Mouse (Mus musculus): ENCODE measurements around the gene Mbd5.
"Not testable (repeated sequence)": the region's sequence is repeated elsewhere in the genome, so short reads cannot be mapped to it uniquely, and the experiment has no call there.

The Mbd5 gene

DNA sequence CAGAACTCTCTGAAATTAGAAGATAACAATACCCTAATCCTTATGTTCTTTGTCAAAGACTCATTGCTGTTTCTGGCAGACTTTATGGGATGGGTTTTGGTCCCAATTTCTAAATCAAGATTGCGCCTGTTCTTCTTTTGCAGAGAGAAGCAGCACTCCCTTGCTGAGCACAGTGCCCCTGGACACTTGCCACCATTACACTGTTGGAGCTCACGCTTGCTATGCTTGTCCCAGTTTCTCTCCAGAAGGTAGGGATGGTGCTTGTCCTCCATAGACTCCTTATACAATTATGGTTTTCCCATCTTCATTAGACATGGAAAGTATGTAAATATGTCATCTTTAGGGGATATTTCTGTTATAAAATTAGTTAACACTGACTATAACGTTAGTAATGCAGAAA lies 220.5 kb downstream of the Mbd5 start:
- no peak for DNase-seq (ENCODE audit: low spot score)

DNA sequence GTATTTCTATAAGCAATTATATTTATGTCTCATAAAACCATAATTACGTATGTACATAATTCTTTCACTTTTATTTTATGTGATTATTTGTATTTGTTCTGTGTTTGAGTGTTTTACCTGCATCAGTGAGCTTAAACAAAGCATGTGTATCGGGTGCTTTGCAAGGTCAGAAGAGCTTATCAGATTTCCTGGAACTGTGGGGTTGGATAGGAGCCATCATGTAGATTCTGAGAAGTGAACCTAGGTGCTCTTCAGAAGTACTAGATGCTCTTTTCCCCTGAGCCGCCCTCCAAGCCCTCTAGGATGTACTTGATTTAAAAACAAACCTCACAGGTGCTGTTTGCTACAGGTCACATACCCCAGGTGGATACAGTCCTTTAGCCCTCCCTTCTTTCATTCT lies 227.7 kb downstream of the Mbd5 start:
- DNase-seq (ENCODE audit: low spot score), result no peak

DNA sequence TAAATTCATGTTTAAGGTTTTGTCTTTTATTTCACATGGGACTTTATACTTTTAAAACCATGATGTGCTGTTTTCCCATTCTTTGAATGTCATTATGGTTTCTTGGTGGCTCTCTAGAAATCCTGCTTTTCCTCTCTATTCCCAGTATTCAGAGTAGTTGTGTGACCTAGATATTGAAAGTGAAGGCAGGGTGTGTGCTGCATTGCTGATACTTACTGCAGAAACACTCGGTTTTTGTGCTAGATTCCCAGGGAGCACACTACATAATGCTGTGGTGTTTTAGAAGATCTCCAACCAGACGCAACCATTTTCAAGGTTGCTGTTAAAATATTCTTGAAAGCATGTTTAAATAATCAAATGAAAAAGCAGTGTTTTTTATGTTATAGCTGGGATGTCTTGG lies 241.7 kb downstream of the Mbd5 start:
- DNase-seq (ENCODE audit: low spot score), result no peak

DNA sequence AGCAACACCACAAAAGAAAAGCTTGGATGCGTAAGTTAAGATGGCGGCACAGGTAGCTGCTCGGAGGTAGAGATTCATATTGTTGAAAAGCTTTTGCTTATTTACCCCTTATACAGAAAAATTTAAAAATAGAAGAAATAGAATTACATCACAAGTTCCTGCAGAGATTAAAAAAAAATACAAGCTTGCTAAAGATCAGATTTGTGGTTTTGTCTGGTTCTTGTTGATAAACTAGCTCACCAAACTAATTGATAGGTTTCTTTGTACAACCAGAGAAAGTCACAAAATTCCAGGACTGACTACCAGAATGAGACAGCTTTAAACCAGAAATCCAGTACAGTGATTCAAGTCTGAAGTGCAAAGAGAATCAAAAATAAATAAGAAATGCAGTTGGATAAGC lies 242.4 kb downstream of the Mbd5 start:
- DNase-seq (ENCODE audit: low spot score), result no peak

DNA sequence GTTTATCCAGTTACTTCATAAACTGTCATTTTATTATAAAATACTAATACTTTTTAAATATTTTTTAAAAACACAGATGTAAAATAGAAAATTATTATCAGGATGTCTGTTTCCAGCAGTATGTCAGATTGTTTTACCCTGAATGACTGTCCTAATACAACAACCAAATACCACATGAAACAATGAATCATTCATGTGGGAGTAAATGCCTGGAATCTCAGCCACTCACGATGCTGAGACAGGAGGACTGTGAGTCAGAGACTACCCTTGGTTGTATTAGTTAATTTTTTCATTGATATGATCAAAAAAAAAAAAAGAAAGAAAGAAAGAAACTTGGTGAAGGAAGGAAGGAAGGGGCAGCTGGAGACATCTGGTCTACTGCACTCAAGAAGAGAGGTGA lies 254.8 kb downstream of the Mbd5 start:
- DNase-seq (ENCODE audit: low spot score), result no peak

DNA sequence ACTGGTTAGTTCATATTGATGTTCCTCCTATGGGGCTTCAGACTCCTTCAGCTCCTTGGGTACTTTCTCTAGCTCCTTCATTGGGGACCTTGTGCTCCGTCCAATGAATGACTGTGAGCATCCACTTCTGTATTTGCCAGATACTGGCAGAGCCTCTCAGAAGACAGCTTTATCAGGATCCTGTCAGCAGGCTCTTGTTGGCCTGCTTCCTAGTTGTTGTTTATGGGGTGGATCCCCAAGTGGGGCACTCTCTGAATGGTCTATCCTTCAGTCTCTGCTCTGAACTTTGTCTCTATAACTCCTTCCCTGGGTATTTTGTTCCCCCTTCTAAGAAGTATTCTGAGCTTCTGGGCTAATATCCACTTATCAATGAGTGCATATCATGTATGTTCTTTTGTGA lies 256.4 kb downstream of the Mbd5 start:
- not testable (repeated sequence) for DNase-seq (ENCODE audit: low spot score)

DNA sequence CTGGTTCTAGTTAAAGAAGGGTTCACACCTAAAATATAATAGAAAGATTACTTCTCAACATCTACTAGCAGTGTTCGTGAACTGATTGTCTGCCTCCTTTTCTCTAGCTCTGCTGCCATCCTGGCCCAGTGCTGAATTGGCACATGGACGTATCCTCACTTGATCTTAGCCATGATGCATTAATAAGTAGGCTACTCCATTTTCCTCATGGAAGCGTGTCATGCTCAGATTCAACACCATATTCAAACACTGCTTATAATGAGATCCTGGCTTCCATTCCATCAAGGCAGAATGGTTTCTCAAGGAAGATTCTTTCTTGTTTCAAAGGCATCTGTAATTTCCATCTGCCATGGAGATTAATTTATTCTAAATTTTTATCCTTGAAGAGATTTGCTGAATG lies 260.0 kb downstream of the Mbd5 start:
- DNase-seq (ENCODE audit: low spot score), result no peak

DNA sequence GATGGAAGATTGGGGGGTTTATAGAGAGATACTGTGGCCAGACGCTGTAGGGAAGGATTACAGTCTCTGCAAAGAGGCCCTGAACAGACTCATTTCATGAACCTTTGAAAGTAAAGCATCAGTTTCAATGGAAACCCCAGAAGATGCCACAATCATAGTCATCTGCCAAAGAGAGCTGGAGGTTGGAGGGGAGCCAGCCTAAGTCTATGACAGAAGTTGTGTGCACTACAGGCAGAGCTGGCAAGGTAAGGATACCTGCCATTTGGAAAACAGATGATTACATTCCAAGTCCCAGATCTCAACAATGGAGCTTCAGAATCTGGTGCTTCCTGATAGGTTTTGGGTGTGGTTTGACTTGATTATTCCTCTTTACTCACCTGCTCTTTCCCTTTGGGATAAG lies 261.1 kb downstream of the Mbd5 start:
- DNase-seq (ENCODE audit: low spot score), result no peak

DNA sequence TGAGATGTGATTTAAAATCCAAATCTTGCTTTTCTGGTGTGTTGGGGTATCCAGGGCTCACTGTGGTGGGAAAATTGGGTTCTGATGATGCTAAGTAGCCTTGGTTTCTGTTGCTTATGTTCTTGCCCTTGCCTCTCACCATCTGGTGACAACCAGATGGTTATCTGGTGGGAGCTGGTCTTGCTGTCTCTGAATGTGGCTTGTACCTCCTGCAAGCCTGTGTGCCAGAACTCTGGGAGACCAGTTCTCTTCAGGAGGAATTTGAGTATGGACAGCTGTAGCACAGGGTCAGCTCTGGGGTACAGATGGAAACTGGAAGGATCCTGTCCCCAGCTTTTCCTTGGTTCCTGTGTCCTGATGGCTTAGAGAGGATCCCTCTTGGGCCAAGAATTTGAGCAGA lies 280.4 kb downstream of the Mbd5 start:
- no peak for DNase-seq (ENCODE audit: low spot score)

DNA sequence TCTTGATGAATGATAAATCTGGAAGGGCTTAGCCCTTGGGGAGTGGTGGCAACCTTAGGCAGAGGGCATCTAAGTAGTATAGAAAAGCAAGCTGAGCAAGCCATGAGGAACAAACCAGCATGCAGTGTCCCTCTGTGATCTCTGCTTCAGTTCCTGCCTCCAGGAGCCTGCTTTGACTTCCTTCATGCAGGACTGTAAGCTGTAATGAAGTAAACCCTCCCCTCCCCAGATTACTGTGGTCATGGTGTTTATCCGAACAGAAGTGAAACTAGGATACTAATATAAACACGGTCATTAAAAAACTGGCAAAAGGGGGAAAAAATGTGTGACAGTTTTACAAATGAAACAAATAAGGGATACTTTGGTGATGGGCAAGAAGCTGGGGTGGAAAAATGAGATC lies 284.8 kb downstream of the Mbd5 start:
- DNase-seq (ENCODE audit: low spot score), result no peak

DNA sequence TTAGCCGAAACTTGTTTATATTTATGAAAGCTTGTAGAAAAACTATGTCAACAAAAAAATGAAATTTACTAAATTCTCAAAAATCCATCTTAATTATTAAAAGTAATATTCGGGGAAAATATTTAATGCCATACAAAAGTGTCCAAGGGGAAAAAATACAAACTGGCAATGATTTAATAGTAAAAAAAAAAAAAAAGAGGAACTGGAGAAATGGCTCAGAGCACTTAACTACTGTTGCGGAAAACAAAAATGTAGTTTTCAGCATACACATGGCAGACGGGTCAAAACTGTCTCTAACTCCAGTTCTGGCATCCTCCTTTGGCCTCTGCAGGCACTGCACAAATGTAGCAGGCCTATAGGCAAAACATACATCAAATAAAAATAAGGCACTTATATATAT lies 292.4 kb downstream of the Mbd5 start:
- DNase-seq (ENCODE audit: low spot score), result no peak

DNA sequence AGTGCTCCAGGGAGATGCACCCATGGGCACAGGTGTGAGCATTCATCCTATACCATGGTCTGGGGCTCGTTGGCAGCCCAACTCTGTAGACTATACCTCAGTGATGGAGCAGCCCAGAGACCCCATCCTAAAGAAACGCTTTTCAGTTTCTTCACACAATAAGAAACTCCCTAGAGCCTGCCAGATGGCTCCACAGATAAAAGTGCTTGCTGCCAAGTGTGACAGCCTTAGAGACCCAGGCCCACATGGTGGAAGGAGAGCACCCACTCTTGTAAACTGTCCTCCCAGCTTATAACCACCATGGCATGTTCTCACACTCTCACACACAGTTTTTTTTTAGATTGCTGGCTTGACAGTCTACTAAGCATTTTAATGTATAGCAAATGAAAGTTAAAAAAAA lies 314.8 kb downstream of the Mbd5 start:
- DNase-seq (ENCODE audit: low spot score), result no peak

DNA sequence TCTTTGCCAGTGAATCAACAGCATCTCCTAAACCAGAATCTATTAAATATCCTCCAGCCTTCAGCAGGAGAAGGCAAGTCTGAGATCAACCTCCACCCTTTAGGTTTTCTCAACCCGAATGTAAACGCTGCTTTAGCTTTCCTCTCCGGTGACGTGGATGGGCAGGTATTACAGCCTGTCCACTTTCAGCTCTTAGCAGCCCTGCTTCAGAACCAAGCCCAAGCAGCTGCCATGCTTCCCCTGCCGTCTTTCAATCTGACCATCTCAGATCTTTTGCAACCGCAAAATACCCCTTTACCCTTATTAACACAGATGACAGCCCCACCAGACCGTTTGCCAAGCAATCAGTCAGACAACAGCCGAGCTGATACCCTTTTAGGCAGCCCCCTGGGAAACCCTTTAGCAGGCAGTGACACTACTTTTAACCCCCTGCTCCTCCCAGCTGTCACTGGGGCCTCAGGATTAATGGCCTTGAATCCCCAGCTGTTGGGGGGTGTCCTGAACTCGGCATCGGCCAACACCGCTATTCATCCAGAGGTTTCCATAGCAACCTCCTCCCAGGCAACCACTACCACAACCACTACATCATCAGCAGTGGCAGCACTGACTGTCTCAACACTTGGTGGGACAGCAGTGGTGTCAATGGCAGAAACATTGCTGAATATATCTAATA lies 323.1 kb downstream of the Mbd5 start:
- no peak for DNase-seq (ENCODE audit: low spot score)

DNA sequence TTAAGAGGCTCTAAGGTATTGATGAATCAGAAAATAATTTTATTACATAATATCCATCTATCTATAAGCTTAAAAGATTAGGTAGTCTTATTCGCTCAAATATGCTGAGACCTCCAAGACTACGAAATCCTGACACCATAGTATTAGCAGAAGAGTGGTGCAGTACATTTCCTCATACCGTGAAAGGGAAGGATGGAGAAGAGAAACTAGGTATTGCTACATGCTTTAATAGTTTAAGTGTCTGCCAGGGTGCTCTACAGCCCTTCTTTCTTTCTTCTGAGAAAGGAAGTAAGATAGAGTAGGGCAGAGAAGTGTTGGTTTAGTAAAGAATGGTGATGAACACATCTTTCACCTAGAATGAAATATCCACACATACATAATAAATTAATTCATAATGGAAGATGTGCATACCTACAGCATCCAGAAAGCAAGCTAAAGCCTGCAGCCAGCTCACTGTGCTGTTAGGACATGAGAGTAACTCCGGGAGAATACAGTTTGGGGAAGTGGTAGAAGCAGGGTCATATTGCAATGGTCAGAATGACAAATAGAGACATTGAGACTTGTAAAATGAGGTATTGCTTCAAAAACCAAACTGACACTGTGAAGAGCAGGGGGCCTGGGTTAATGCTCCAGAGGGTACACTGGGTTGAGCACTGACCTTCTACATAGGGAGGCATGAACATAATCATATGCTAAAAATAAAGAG lies 326.9 kb downstream of the Mbd5 start:
- no peak for DNase-seq (ENCODE audit: low spot score)

DNA sequence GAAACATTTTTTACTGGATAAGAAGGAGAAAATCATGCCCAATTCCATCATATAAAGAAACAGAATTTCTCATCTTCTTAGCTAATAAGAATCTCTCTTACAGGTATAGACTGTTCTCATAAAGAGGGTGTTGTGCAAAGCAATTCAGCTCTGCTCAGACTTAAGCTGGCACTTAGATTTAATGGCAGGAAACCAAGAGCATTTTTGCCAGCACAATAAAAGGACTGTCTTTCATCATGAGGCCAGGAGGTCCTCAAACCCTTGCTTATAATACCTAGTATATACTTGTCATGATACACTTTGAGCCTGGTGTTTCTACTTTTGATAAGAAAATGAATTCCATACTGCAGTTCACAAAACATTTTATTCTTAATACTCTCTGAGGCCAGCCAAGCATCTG lies 331.2 kb downstream of the Mbd5 start:
- DNase-seq (ENCODE audit: low spot score), result no peak

DNA sequence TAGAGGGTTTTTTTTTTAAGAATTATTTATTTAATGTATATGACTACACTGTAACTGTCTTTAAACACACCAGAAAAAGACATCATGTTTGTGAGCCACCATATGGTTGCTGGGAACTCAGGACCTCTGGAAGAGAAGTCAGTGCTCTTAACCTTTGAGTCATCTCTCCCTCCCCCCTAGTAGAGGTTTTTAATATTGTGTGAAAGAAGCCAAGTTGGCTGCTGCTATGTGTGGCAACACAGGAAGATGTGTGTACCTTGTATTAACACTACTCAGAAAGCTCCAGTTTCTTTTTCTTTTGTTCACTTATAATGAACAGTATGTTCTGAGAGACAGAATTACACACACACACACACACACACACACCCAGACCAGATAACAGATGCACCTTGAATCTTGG lies 334.3 kb downstream of the Mbd5 start:
- DNase-seq (ENCODE audit: low spot score), result no peak

DNA sequence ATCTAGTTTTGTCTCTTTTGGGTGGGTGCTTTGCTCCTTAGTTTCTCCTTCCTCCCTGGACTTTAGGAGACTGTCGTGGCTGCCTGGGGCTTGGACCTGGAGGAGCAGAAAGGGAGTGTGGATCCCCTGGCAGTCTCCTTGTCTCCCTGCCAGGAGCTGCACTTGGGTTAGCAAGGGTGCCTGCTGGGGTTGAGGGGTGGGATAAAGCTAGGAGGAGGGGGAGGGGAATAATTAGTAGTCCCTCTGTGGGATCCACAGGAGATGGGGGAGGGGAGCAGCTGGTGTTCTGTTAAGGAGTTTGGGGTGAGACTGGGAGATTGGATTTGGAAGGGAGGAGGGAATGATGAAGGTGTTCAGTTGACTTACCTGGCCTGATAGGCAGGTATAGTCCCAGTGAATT lies 337.7 kb downstream of the Mbd5 start:
- no peak for DNase-seq (ENCODE audit: low spot score)

DNA sequence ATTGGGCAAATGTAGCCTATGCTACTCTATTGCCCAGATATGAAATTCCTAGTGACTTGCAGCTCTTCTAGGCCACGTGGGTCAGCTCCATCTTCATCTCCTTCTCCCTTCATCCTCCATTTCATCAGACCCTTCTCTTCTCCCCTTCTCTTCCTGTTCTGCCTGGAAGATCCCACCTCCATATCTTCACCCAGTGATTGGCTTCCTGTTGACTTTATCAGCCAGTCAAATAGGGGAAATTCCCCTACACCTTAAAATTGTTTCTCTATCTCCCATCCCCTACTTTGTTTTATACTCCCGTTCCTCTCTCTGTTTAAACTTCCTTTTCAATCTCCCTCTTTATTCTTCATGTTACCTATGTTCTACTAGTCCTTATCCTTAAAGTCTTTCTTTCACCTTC lies 342.4 kb downstream of the Mbd5 start:
- no peak for DNase-seq (ENCODE audit: low spot score)

DNA sequence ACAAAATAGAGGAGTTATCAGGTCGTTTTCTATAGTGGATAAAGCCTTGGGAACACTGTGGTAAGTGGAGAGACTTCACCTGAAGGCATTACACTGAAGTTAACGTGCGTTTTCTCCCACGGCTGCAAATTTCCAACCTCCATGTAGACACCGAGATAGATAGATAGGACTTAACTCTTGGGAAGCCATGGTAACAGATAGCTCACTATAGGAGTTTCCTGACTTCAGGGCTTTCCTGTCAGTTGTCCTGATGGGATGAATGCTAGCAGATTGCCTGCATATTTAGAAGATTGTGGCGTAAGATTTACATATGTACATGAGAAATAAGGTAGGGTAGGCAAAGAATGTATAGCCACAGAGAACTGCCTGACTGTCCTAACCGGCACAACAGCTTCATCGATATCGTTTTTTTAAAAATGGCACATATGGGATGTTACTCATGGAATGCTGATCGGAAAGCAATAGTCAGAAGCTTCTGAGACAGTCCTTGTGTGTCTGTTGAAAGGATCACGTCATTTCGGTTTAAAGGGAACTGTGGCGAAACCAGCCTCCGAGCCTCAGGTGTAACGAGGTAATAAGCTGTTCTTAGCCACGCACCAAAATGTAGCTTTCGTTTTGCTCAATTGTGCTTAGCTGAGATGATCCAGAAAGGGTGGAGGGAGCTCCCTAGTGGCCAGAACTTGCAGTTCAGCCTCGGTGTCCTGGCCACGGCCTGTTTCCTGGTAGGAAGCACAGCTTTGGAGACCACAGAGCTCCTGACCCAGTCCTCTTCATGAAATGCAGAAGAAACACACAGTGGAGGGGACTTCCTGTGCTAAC lies 363.5 kb downstream of the Mbd5 start:
- DNase-seq (ENCODE audit: low spot score), result peak; percentile 74

DNA sequence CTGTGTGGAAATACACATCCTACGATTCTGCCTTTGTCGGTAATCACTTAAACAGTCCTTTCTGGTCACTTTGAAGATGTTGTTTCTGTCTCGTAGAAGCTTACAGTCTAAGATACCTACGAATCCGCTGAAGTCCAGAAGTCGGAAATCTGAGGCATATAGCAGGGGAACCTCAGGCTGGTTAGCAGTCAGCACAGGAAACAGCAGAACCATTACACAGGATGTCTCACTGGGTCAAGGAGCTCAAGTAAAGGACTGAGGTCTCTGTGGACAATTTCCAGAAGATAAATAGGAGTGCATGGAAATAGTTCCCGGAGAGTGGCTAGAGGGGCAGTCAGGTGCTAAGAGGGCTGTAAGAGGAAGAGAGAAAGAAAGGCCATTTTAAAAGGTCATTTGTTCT lies 384.3 kb downstream of the Mbd5 start:
- no peak for DNase-seq (ENCODE audit: low spot score)

DNA sequence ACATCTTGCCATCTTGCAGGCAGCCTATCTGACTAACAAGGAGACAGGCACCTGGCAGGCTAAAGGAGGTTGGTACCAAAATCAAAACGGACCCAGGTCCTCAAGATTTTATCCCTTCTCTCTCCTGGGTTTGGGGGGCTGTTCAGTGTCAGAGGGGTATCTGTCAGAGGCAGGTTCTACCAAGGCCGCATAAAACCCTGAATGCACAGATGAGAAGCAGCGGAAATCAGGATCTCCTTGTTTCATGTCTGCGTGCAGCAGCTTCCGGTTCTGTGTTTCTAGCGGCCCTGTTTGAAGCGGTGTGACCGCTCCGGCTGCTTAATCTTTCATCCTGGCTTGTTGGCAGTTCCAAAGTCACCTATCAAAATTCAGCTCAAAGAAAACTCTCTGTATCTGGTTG lies 386.0 kb downstream of the Mbd5 start:
- no peak for DNase-seq (ENCODE audit: low spot score)

DNA sequence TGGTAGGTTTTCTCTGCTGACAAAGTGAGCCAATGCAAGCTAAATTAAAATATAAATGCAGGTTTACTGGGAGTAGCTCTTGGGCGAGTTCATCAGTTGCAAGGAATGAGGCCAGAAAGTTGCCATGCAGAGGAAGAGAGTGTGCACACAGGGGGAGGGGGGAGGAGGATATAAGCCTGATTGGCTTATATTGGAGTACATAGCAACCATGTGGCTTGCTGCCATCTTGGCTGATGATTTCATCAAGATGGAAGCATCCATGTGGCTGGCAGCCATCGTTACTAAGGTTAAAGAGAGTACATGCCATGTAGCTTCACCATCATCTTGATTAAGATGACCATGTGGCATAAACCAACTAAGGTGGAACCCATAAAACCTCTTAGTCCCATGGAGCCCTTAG lies 395.0 kb downstream of the Mbd5 start:
- DNase-seq (ENCODE audit: low spot score), result no peak

DNA sequence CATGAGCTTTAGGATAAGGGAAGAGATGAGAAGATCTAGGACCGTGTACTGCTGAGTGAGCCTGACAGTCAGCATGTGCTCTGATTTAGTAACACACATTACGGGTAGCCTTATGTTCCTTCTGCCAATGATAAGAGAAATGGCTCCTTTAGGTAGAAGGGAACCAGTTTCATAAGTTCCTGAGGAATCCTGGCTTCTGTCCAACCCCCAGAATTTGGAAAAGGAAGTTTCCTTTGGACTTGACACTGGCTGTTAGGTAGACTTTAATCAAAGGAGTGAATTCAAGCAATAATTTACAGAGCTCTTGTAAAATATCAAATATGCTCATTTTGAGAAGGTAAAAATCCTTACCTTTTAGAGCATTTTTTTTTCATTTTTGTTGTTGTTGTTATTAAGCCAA lies 396.5 kb downstream of the Mbd5 start:
- no peak for DNase-seq (ENCODE audit: low spot score)
